Mouse (Mus musculus) hindbrain, embryonic 12.5 days (tissue): Measurements from ENCODE around the gene Rufy1. TPM values are rescaled to one million over a fixed set of nuclear protein-coding genes. Genes with fewer than 3 reads are reported as not detected.

Experiments used
- ATAC-seq: fragments of 200-750 bp; cut with Nextera tagmentation; 2 replicates; pipeline ENCODE4 v1.8.0; 2017; ENCODE audit warnings: moderate TSS enrichment; ENCODE audit not compliant: low FRiP score
- H3K27ac ChIP-seq: fragments of 300-500 bp; sonication (generic); 2 replicates; pipeline ENCODE4 v1.5.1; 2016; ENCODE audit warnings: mild to moderate bottlenecking
- H3K27me3 ChIP-seq: fragments of 300-500 bp; sonication (generic); 2 replicates; pipeline ENCODE4 v1.6.1; 2016; ENCODE audit warnings: mild to moderate bottlenecking
- H3K36me3 ChIP-seq: fragments of 300-500 bp; sonication (generic); 2 replicates; pipeline ENCODE4 v1.6.1; 2016; ENCODE audit warnings: mild to moderate bottlenecking
- H3K4me1 ChIP-seq: fragments of 300-500 bp; sonication (generic); 2 replicates; pipeline ENCODE4 v1.6.1; 2016
- H3K4me2 ChIP-seq: fragments of 300-500 bp; sonication (generic); replicated peaks from 2 replicates; pipeline ENCODE4 v1.6.1; 2016; ENCODE audit warnings: mild to moderate bottlenecking
- H3K4me3 ChIP-seq: fragments of 300-500 bp; sonication (generic); 2 replicates; pipeline ENCODE4 v1.5.1; 2016; ENCODE audit warnings: mild to moderate bottlenecking
- H3K9ac ChIP-seq: fragments of 300-500 bp; sonication (generic); 2 replicates; pipeline ENCODE4 v1.6.1; 2016; ENCODE audit warnings: mild to moderate bottlenecking, moderate library complexity
- H3K9me3 ChIP-seq: fragments of 300-500 bp; sonication (generic); replicated peaks from 2 replicates; pipeline ENCODE4 v1.6.1; 2016; ENCODE audit warnings: mild to moderate bottlenecking
- WGBS: fragments of 180-500 bp; shearing (Covaris S2); methylation state at CpG from one replicate; pipeline ENCODE4 v1.1.7; 2016; 5-methylcytosine and 5-hydroxymethylcytosine counted together
- polyA plus RNA-seq: library from polyadenylated mRNA; unstranded; fragments of >200 nt; fragmentation: Nextera tagmentation; extraction: Ambion mirVana; gene quantifications from 2 replicates; pipeline ENCODE4 v1.2.1, GENCODE M21; 2016

The Rufy1 gene
- polyA plus RNA-seq, 1 experiment from 2014 or later = 25.8 TPM

DNA sequence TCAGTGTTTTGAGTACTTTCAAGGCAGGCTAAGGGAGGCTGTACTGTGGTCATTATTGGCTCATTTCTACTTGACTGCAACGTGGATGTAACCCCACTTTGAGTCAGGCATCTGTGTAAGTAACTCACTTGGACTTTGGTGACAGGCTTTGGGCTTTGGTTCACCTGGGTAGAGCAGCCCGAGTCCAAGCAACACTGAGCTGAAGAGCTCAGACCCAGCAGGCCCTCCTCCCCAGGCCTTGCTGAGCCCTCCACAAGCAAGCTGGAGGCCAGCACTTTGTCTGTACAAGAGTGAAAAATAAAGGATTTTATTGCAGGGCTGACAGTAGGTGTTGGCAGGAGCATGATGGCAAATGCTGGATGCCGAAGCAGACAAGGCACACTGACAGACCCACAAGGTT lies 41.9 kb downstream of the Rufy1 start:
- Histone ChIP-seq H3K4me3 (no peak overlapping the region), H3K4me1 (no peaks in the 10 kb centered on the region), H3K4me2 (no peak overlapping the region), H3K9me3 (no peaks in the 10 kb centered on the region), H3K36me3 (peaks cover 58% of the 10 kb centered on the region), H3K27me3 (no peaks in the 10 kb centered on the region), H3K27ac (no peak overlapping the region), H3K9ac (no peak overlapping the region)
- ATAC-seq = no peak
- 76% methylated on average over 3 of the region's 3 CpGs for WGBS

DNA sequence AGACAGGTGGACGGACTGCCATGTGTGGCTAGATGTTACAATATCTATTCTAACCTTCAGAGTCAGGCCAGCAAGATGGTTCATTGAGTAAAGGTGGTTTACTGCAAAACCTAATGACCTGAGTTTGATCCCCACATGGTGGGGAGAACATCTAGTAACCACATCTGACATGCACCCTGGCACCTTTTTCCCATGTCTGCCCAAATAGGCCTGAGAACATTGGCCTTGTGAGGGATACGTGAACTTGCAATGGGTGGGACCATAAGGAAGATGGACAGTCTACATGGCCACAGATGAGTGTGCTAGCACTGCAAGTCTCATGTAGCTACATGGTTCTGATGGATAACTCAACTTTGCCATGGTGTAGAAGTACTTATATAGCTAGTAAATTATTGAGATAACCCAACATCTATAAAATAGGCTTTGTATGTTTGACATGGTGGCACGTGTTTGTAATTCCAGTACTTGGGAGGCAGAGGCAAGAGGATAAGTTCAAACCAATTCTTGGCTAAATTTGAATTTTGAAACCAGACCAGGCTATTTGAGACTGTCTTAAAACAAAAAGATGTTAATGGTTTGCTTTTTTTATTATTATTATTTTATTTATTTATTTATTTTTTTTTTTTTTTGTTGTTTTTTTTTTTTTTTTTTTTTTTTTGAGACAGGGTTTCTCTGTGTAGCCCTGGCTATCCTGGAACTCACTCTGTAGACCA lies 42.6 kb downstream of the Rufy1 start:
- 90% methylated on average over 3 of the region's 3 CpGs for WGBS
- no peaks in the 10 kb centered on the region for H3K9me3 ChIP-seq
- H3K27me3 ChIP-seq = no peaks in the 10 kb centered on the region
- no peak overlapping the region for H3K27ac ChIP-seq
- no peaks in the 10 kb centered on the region for H3K4me1 ChIP-seq
- H3K36me3 ChIP-seq = peaks cover 55% of the 10 kb centered on the region
- no peak overlapping the region for H3K4me2 ChIP-seq
- H3K4me3 ChIP-seq = no peak overlapping the region
- H3K9ac ChIP-seq = no peak overlapping the region
- ATAC-seq = no peak

DNA sequence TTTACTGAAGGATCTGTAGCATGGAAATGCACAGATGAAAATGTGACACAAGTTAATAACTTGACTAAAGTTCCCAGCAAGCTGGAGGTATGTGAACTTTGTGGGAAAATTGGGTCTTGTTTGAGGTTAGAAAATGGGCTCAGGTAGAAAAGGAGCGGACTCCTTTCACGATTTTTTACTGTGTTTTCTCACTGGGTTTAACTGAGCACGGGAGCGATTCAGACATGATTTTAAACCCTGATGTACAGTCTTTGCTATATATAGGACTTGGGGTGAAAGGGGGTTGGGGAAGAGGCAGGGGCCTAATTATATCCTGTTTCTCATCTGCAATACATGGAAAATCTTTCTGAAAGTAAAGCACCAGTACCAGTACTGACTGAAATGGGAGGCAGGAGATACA lies 43.2 kb downstream of the Rufy1 start:
- H3K36me3 ChIP-seq = peaks cover 59% of the 10 kb centered on the region
- no peak overlapping the region for H3K4me2 ChIP-seq
- no peak overlapping the region for H3K4me3 ChIP-seq
- WGBS = 88% methylated on average over 4 of the region's 4 CpGs
- H3K9me3 ChIP-seq = no peaks in the 10 kb centered on the region
- H3K27ac ChIP-seq = no peak overlapping the region
- H3K27me3 ChIP-seq = no peaks in the 10 kb centered on the region
- H3K4me1 ChIP-seq = no peaks in the 10 kb centered on the region
- ATAC-seq = no peak
- no peak overlapping the region for H3K9ac ChIP-seq

DNA sequence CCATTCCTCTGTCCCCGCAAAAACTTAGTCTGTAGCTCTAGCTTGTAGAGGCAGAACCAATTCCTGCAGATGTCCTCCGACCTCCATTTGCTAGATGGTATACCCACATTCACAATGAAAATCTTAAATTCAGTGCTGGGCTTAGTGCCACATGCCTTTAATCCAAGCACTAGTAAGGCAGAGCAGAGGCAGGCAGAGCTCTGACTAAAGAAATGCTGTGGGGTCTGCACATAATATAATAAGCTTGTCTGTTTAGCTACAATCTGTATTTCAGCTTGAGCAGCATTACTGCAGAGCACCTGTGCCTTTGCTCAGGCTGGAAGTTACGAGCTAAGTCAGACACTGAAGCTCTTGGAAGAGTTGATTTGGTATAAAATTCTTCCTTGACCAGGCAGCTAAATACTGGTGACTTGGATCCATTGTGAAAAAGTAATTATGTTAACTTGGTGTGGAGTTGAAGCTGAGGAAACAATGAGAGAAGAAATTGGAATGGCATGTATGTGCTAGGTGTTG lies 43.7 kb downstream of the Rufy1 start:
- no peak overlapping the region for H3K9ac ChIP-seq
- H3K4me3 ChIP-seq = no peak overlapping the region
- peaks cover 61% of the 10 kb centered on the region for H3K36me3 ChIP-seq
- no peak overlapping the region for H3K27ac ChIP-seq
- 79% methylated on average over 3 of the region's 3 CpGs for WGBS
- no peak overlapping the region for H3K4me2 ChIP-seq
- H3K4me1 ChIP-seq = no peaks in the 10 kb centered on the region
- no peaks in the 10 kb centered on the region for H3K9me3 ChIP-seq
- ATAC-seq = no peak
- H3K27me3 ChIP-seq = no peaks in the 10 kb centered on the region

DNA sequence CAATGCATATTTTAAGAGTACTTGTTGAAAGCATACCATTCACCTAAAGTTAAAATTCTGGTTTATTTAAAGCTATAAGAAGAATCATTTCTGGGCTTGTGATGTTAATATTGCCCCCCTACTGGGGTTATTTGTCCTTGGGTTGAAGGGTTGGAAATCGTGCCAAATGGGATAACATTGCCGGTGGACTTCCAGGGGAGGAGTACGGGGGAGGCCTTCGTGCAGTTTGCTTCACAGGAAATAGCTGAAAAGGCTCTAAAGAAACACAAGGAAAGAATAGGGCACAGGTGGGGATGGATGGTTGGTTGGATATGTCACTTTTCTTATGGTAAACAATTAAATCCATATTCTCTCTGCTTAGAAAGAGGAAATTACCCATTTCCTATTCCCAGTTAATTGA lies 49.6 kb downstream of the Rufy1 start:
- H3K27ac ChIP-seq = no peak overlapping the region
- no peaks in the 10 kb centered on the region for H3K27me3 ChIP-seq
- H3K9me3 ChIP-seq = no peaks in the 10 kb centered on the region
- peak overlapping the region; percentile 18; the same call in 1 of the 2 replicates for H3K4me3 ChIP-seq
- peaks cover 38% of the 10 kb centered on the region for H3K36me3 ChIP-seq
- no peak overlapping the region for H3K9ac ChIP-seq
- H3K4me1 ChIP-seq = peaks cover 17% of the 10 kb centered on the region
- peak overlapping the region; percentile 51 for H3K4me2 ChIP-seq
- 43% methylated on average over 4 of the region's 4 CpGs for WGBS
- ATAC-seq = no peak

DNA sequence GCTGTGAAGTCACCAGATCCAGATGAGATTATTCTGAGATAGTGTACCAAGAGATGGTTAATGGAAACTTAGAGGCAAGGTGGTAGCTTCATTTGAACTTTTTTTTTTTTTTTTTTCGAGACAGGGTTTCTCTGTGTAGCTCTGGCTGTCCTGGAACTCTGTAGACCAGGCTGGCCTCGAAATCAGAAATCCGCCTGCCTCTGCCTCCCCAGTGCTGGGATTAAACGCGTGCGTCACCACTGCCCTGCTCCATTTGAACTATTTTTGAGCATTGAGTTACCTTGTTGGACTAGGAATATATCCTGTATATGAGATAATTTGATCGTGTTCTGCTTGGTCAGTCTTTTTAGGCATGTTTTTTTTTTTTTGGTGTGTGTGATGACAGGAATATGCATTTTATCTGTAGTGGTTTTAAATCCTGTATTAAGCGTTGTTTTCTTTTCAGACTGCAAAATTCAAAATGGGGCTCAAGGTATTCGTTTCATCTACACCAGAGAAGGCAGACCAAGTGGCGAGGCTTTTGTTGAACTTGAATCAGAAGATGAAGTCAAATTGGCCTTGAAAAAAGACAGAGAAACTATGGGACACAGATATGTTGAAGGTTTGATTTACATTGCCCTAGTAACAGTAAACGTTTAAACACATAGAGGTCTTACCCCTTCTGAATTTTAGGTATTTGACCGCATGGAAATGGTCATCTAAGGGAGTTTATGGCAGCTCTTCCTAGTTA lies 51.7 kb downstream of the Rufy1 start:
- Histone ChIP-seq H3K9ac (peak overlapping the region; percentile 95), H3K27me3 (no peaks in the 10 kb centered on the region; the same call in 1 of the 2 replicates), H3K36me3 (peaks cover 25% of the 10 kb centered on the region), H3K4me2 (peak overlapping the region; percentile 70), H3K4me3 (peak overlapping the region; percentile 79), H3K27ac (no peak overlapping the region), H3K9me3 (no peaks in the 10 kb centered on the region), H3K4me1 (peaks cover 20% of the 10 kb centered on the region)
- ATAC-seq = no peak
- WGBS = 75% methylated on average over 12 of the region's 12 CpGs

DNA sequence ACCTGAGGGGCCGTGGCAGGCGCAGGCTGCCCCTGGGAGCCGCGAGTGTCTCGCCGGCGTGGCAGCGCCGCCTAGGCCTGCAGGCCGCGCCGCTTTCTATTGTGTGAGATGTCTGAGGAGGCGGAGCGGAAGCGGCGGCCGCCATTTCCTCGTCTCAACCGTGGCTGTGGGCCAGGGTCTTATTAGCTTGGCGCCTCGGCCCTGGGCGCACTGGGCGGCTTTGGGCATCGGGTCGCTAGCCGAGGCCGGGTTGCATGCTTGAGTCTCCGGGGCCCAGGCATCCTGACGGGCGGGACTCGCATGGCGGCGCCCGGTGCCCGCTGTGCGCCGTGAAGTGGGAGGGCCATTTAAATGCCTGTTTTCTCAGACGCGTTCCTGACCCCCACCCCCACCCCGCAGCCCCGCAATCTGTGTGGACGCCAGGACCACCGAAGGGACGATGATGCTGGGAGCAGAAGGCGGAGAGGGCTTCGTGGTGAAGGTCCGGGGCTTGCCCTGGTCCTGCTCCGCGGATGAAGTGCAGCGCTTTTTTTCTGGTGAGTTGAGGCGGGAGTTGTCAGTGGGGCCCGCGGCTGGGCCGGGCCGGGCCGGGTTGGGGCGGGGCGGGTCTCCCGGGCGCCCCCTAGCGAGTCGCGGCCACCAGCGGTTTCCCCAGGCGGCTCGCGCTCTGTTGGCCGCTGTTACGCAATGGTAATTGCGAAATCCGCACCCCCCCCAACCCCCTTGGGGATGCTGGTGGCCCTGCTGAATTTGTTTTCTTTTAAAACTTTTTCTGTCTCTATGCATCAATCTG lies 52.8 kb downstream of the Rufy1 start:
- H3K27me3 ChIP-seq = no peaks in the 10 kb centered on the region; the same call in 1 of the 2 replicates
- peaks cover 20% of the 10 kb centered on the region for H3K36me3 ChIP-seq
- no peaks in the 10 kb centered on the region for H3K9me3 ChIP-seq
- H3K4me3 ChIP-seq = peak overlapping the region; percentile 79
- peak overlapping the region; percentile 99 for H3K27ac ChIP-seq
- under 1% methylated on average over 67 of the region's 71 CpGs for WGBS
- peak overlapping the region; percentile 95 for H3K9ac ChIP-seq
- H3K4me2 ChIP-seq = peak overlapping the region; percentile 70
- peaks cover 20% of the 10 kb centered on the region for H3K4me1 ChIP-seq
- peak; percentile 77 for ATAC-seq

DNA sequence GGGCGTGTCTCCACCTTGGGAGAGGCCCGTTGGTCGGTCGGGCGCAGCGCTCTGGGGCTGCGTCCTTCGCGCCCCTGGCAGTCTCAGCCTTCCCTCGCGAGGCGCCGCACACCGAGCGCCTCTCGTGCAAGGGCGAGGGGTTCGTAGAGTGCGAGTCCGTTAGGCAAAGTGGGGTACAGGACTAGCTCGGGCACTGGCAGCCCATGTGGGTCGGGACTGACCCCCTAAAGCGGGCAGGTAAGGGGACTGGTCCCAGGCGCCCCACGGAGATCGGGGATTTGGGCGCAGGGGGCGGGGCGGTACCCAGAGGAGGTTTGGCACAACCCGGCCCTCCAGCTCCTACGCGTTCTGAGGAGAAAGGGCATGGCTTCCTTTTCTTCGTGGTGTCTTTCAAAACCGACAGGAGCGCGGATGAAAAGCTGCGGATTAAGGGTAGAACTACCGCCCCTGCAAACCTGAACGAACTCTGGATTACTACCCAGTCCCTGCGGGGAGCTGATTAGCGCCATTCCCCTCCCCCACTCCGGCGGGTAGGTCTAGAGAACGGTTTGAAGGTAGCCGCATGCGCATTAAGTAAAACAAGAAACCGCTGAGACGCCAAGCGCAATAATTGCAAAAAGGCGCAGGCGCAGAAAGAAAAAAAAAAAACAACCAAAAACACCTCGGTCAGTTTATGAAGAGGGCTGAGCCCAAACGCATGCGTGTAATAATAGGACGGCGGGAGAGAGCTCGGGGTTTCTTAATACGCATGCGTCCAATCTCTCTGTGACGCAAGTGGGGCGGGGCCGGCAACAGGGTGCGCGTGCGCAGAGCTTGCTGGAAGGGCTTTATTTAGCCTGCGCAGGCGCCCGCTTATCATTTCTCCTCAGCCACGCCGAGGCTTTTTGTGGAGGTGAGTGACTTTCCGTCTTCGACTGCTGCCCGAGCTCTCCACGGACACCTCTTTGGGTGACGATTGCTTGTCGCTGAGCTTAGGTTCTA lies 53.7 kb downstream of the Rufy1 start, which contains the start of gene Hnrnph1:
Gene Hnrnph1 (plus strand): TSS at position 80 of the 981 bp plus-strand sequence.
- WGBS = under 1% methylated on average over 76 of the region's 76 CpGs
- Histone ChIP-seq H3K4me1 (peaks cover 20% of the 10 kb centered on the region), H3K4me3 (peak within 1 kb of the TSS; percentile 79), H3K9me3 (no peaks in the 10 kb centered on the region), H3K27me3 (no peaks in the 10 kb centered on the region; the same call in 1 of the 2 replicates), H3K9ac (peak within 1 kb of the TSS; percentile 95), H3K4me2 (peak within 1 kb of the TSS; percentile 63), H3K27ac (peak within 1 kb of the TSS; percentile 99), H3K36me3 (peaks cover 12% of the 10 kb centered on the region)
- peak; percentile 92 for ATAC-seq

DNA sequence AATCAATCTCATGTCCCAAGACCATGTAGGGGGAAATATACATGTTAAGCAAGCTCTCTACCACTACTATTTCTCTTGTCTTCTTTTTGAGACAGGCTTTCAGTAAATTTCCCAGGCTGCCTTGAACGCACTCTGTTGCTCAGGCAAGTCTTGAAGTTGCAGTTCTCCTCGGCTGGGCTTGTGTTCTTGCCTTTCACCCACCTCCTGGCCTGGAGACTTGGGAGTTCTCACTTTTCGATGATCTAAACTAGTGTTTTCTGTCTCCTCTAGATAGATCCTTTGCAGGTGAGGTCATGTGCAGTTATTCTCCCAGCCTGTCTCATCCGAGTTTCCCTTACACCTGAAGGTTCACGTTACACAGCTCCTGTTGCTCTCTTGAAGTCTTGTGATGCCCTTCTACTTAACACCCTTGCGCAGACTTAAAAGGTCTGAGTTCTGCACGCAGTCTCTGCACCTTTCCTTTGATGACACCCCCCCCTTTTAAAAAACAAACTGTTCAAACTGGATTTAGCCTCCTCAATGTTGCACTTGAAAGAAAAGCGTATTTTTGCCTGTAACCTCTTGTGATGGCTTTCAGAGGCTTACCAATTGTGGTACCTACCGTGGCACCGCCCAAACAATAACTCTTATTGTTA lies 54.7 kb downstream of the Rufy1 start:
- Histone ChIP-seq H3K27me3 (no peaks in the 10 kb centered on the region; the same call in 1 of the 2 replicates), H3K4me2 (peak overlapping the region; percentile 63), H3K9me3 (no peaks in the 10 kb centered on the region), H3K4me1 (peaks cover 18% of the 10 kb centered on the region), H3K9ac (peak overlapping the region; percentile 75), H3K4me3 (peak overlapping the region; percentile 79), H3K36me3 (peaks cover 10% of the 10 kb centered on the region), H3K27ac (peak overlapping the region; percentile 99)
- no peak for ATAC-seq
- 29% methylated on average over 10 of the region's 10 CpGs for WGBS

DNA sequence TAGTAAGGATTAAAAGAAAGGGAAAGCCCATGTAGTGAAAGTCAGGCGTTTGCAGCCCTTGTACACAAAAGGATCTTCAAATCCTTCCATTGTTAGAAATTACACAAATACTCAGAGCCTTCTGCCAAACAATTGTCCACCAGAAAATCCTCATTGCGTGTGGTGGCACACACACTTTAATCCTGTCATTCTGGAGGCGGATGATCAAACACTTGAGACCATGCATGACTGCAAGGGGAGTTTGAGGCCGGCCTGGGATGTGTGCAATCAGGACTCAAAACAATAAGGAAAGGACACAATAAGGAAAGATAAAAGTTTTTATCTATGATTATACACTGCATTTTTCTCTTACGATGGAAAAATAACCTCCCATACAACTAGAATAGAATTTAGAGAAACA lies 55.5 kb downstream of the Rufy1 start:
- Histone ChIP-seq H3K9ac (no peak overlapping the region), H3K27me3 (no peaks in the 10 kb centered on the region; the same call in 1 of the 2 replicates), H3K4me2 (no peak overlapping the region), H3K9me3 (no peaks in the 10 kb centered on the region), H3K36me3 (peaks cover 9% of the 10 kb centered on the region), H3K4me1 (peaks cover 24% of the 10 kb centered on the region), H3K4me3 (no peak overlapping the region), H3K27ac (no peak overlapping the region)
- 79% methylated on average over 5 of the region's 5 CpGs for WGBS
- ATAC-seq = no peak
